Mouse (Mus musculus): Measurements from ENCODE around the gene Spef1. TPM values are rescaled to one million over a fixed set of nuclear protein-coding genes. Genes with fewer than 3 reads are reported as not detected.
"Not testable (repeated sequence)": the region's sequence is repeated elsewhere in the genome, so short reads cannot be mapped to it uniquely, and the experiment has no call there.

The Spef1 gene
- under 1 TPM in 2 of 3 experiments, not detected in 1; 0.47 to 0.54 TPM for polyA plus RNA-seq (2017; shearing (Covaris generic))

DNA sequence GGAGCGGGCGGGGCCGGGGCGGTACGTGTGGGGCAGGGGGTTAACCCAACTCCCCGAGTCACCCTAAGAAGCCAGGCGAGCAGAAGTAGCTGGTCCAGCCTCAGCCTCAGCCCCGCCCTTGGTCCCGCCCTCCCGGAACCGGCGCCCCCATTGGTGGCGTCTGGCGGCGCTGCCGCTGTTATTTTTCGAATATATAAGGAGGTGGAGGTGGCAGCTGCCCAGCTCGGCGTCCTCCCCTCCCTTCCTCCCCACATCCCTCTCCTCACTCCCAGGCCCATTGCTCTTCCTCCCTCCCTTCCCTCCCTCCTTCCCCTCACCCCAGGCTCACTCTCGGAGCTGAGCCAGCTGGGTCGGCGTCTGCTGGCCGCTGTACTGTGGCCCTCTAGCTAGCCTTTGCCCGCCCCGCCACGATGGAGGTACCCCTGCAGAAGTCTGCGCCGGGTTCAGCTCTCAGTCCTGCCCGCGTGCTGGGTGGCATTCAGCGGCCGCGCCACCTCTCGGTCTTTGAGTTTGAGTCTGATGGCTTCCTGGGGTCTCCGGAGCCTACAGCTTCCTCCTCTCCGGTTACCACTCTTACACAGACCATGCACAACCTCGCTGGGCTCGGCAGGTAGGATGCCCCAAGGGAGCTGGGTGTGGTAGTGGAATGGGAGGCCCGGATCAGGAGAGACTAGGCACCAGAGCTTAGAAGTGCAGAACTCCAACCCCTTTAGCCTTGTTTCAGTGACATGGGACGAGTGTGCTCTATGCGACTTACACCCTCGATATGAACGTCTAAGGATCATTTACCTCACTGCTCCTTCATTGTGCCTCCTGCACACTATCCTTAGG, at the start of gene Spef1, which contains the start of gene Cdc25b:
Spef1 (minus strand) TSS at position 512 of the 831 bp plus-strand sequence.
Cdc25b (plus strand) TSS at position 179 of the 831 bp plus-strand sequence.
- peak; percentile 77 for ATAC-seq

- ATAC-seq, result no peak
These were observed 48.0 kb upstream of the Spef1 start for GRCm38 (mm10) chr2:131234970-131235635.

- no peak for ATAC-seq
These were observed 47.1 kb upstream of the Spef1 start for GRCm38 (mm10) chr2:131234127-131234650.

GRCm38 (mm10) chr2:131233307-131234126, 46.4 kb upstream of the Spef1 start, which contains the start of gene Mavs:
Gene Mavs, plus strand, starts transcription at chr2:131234063.
- ATAC-seq, result peak; percentile 98

- ATAC-seq, result peak; percentile 15
These were observed 45.5 kb upstream of the Spef1 start for GRCm38 (mm10) chr2:131232558-131232957.

DNA sequence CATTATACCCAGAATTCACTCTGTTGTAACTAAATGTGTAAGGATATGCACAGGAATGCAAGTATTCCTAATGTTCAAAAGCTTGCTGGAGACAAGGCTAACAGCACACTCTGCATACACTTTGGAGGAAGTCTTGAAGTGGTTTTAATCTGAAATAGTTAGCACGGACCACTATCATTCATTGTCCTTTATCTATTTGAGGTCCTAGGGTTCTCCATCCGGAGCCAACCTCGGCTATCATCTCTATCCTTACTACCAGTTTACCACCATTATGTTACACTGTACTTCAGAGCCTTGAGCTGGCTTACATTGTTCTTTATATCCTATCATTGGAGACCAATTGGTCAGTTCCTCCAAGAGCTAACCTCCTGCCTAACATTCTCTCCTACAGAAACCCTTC, 40.2 kb upstream of the Spef1 start:
- no peak for ATAC-seq

DNA sequence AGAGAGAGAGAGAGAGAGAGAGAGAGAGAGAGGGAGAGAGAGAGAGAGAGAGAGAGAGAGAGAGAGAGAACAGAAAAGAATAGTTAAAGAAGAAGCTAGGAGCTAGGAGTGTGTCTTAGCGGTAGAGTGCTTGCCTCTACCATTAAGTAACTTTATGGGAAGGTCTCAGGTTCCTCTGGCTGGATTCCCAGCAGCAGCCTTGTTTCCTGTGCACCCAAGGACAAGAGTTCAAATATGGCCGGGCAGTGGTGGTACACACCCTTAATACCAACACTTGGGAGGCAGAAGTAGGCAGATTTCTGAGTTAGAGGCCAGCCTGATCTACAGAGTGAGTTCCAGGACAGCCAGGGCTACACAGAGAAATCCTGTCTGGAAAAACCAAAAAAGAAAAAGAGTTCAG, 39.6 kb upstream of the Spef1 start:
- not testable (repeated sequence) for ATAC-seq

DNA sequence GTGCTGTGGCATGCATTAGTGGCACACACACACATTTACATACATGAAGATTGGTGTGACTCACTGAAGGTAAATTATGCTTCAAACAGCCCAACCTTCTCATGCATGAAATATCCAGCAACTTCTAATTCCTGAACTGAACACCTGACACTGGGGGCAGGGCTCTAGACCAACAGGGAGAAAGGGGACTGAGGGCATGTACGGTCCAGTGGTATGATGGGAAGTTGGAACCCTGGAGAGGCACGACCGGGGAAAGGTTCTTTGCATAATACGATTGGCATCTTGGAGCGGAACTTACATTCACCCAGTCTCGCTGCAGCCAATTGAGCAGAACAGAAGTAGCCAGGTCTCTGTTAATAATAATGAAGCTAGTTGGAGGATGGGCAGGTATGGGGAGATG, 38.1 kb upstream of the Spef1 start:
- no peak for ATAC-seq

GRCm38 (mm10) chr2:131223569-131223968, 36.5 kb upstream of the Spef1 start:
- no peak for ATAC-seq

GRCm38 (mm10) chr2:131222562-131222961, 35.5 kb upstream of the Spef1 start:
- ATAC-seq, result no peak

DNA sequence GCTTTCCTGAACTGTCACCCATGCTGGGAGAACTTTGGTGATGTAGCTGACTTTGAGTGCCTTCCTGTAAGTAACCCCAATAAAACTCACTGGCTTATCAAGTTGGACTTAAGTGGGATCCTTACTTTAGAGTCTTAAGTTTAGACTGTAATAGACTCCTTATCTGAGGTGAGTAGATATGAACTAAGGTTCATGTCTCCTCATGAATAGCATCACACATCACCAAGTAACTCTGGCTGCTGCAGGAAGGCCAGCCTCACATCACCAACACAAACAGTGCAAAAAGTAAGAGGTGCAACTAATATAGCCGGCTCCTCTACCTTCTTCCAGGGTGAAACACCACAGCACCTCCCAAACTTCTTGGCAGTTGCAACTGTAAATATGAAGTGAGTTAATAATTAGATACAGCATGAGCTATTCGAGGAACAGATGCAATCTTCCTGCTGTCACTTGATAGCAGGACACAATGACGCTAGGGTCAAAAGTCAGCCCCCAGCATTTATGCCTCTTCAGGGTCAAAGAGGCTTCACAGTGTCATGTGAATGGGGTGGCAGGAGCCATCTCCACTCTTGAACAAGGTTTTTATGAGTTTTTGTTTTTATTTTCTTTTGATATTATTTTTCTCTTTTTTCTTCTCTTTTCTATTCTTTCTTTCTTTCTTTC, 34.9 kb upstream of the Spef1 start:
- no peak for ATAC-seq

GRCm38 (mm10) chr2:131220030-131220429, 32.9 kb upstream of the Spef1 start:
- ATAC-seq, result no peak

DNA sequence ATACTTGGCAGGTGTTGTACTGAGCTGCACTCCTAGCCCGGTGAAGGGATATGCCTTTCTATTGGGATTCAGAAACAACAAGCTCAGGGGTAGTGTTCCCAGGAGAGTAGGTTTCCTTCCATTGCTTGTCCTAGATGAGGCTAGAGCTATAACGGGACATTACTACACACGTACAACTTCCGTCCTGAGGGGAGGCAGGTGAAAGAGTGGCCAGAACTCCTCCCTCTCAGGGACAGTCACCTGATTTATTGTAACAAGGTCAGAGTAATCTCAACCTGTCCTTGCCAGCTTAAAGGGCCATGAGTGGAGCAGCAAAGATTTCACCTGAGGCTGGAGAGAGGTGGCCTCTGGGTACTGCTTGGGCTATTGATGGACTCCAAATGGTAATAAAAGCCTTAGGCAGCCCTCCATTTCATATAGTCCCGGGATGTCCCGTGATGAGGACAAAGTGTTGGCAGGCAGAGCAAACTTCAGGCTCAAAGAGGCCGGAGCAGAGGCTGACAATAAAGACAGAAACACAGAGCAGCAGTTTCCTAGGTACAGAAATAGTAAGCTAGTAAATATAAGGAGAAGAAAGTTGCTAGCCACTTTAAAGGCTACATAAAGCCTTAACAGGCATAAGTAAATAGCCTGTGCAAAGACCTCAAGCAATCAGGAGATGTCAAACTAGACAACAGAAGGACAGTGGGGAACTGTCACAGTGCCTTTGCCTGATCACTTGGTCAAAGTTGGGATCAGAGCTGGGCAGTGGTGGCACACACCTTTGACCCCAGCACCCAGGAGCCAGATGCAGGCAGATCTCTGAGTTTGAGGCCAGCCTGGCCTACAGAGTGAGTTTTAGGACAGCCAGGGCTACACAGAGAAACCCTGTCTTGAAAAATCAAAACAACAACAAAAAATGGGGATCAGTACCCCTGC, 29.1 kb upstream of the Spef1 start:
- ATAC-seq, result no peak

GRCm38 (mm10) chr2:131213773-131214172, 26.7 kb upstream of the Spef1 start:
- no peak for ATAC-seq

GRCm38 (mm10) chr2:131211026-131211615, 24.0 kb upstream of the Spef1 start:
- no peak for ATAC-seq

DNA sequence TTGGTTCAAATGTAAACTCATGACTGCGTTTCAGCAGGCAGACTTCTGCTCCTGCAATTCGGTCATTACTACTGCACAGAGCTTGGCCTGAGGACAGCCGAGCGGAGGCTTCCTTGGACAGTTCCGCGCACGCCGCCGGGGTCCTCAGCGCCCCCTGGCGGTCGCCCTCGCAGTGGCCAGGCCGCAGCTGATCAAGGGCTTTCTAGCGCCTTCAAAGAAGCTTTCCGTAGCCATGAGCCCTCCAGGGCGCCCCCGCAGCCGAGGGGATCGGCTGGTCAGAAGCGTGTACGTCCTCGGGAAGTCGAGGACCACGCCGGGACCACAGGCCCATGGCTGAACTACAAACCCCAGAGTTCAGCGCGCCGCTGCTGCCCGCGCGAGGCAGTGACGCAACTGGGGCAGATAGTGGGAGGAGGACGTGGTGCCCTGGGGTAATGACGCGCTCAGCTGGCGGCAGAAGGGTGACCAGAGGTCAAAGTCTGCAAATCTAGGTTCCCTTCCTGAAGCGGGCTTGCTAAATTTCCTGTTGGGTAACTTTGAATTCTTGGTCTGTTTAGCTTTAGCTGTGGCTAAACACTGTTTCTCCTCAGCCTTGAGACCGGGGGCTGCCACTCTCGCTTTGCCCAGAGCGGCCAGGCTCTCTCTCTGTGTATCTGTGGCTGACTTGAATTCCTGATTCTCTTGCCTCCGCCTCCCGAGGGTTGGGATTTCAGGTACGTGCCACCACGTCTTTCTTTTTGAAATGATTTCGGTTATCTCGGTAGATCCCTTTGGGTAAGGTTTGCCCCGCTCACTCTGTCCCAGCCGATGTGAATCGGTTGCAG, 23.1 kb upstream of the Spef1 start:
- ATAC-seq, result peak; percentile 99

DNA sequence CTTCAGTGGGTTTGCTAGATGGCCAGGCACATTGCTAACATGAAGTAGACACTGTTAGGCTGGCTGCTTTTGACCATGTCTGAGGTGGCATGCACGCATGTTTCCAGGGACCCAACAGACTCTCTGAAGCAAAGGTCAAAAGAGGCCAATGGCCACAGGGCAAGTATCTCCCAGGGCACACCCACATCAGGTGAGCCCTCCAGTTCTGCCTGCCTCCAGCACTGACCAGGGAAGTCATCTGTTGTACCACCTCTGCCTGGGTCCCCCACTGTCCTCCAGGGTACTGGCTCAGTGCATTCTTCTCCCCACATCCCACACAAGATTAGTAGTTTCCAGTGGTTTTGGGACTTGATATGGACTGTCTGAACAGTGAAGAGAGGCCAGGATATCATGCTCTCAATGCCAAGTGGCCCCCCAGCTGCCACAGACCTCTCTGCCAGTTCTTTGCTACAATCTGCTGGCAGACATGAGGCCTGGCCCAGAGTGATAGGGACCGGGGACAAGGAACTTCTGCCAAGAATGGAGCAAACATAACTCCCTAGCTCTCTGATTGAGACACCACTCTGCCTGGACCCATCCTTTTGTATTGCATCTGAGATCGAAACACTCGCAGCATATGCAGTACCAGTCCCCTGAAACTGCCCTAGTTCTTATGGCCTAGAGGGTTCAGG, 22.2 kb upstream of the Spef1 start:
- no peak for ATAC-seq

DNA sequence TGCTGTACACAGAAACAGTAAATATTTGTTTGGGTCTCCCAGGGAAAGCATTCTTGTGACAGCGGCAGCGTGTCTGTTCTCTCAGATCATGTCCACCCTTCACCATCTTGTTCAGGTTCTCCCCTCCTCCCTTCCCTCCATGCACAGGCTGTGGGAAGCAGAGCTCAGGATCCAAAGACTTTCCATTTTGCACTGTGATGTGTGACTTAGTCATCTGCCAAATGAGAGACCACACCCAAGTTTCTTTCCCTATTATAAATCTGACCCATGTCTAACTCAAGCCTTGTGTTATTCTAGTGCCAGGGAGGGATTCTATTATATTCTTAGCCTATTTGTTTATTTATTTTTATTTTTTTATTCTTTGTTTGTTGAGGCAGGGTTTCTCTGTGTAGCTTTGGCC, 21.3 kb upstream of the Spef1 start:
- ATAC-seq, result no peak

DNA sequence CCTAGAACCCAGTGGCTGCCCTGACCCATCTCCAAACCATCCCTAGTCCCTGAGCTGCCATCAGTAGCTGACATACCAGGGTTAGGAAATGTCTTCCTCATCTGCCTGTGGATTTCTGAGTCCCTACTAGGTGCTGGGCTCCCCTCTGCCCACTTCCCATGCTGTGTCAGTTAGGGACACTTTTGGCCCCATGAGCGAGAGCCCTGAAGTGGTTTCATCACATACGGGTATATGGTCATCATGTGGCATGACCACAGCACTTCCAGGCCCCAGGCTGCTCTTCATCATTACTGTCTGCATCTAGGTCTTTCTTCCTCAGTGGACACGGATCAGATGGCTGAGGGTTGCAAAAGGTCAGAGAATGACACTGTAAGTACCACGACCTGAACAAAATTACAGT, 19.7 kb upstream of the Spef1 start, which contains the start of gene Ap5s1:
Ap5s1 (plus strand) TSS at position 301 of the 400 bp plus-strand sequence.
- ATAC-seq, result no peak

Data from inflammation-experienced regulatory T-cells, adult 6 months (primary cell).